Mouse (Mus musculus) kidney, postnatal 0 days (tissue): ENCODE measurements around the gene Odf4. TPM values are rescaled to one million over a fixed set of nuclear protein-coding genes. Genes with fewer than 3 reads are reported as not detected.

ENCODE experiments used
- ATAC-seq: fragments of 200-750 bp; cut with Nextera tagmentation; replicated peaks from 2 replicates; pipeline ENCODE4 v1.8.0; 2017; ENCODE audit warnings: low read depth, moderate number of reproducible peaks, moderate TSS enrichment, moderate library complexity; ENCODE audit not compliant: low FRiP score
- DNase-seq: peaks from one replicate; pipeline ENCODE4 v3.0.0-alpha.2; 2016; ENCODE audit warnings: low spot score
- H3K27ac ChIP-seq: fragments of 300-500 bp; sonication (generic); 2 replicates; pipeline ENCODE4 v1.5.1; 2014; ENCODE audit warnings: mild to moderate bottlenecking
- H3K27me3 ChIP-seq: fragments of 300-500 bp; sonication (generic); 2 replicates; pipeline ENCODE4 v1.6.1; 2014; ENCODE audit warnings: low read length, mixed read lengths; ENCODE audit not compliant: insufficient read depth
- H3K36me3 ChIP-seq: fragments of 300-500 bp; sonication (generic); 2 replicates; pipeline ENCODE4 v1.6.1; 2014; ENCODE audit warnings: low read length, mixed read lengths; ENCODE audit not compliant: insufficient read depth
- H3K4me1 ChIP-seq: fragments of 300-500 bp; sonication (generic); replicated peaks from 2 replicates; pipeline ENCODE4 v1.6.1; 2014; ENCODE audit warnings: antibody characterized with exemption, low read length, mixed read lengths; ENCODE audit not compliant: insufficient read depth
- H3K4me2 ChIP-seq: fragments of 300-500 bp; sonication (generic); 2 replicates; pipeline ENCODE4 v1.6.1; 2014; ENCODE audit warnings: mild to moderate bottlenecking, low read length, moderate library complexity, mixed read lengths
- H3K4me3 ChIP-seq: fragments of 300-500 bp; sonication (generic); replicated peaks from 2 replicates; pipeline ENCODE4 v1.5.1; 2014; ENCODE audit warnings: low read depth, low read length
- H3K9ac ChIP-seq: fragments of 300-500 bp; sonication (generic); 2 replicates; pipeline ENCODE4 v1.6.1; 2014; ENCODE audit warnings: low read depth, low read length
- H3K9me3 ChIP-seq: fragments of 300-500 bp; sonication (generic); replicated peaks from 2 replicates; pipeline ENCODE4 v1.6.1; 2016; ENCODE audit warnings: low read length, inconsistent platforms, mixed read lengths
- CTCF ChIP-seq: IDR thresholded peaks from 2 replicates; pipeline ENCODE4 v1.5.1; 2016; ENCODE audit warnings: antibody characterized with exemption, low read depth, mild to moderate bottlenecking, moderate library complexity
- WGBS: fragments of 180-500 bp; shearing (Covaris S2); extraction: QIAGEN DNeasy Blood & Tissue Kit; methylation state at CpG from one replicate; pipeline ENCODE4 v1.1.7; 2014; 5-methylcytosine and 5-hydroxymethylcytosine counted together
- polyA plus RNA-seq: library from polyadenylated mRNA; unstranded; fragments of >200 nt; fragmentation: Nextera tagmentation; extraction: Ambion mirVana; gene quantifications from 2 replicates; pipeline ENCODE4 v1.2.1, GENCODE M21; 2015

Odf4 gene
- polyA plus RNA-seq, 1 experiment from 2014 or later = 0.29 TPM

DNA sequence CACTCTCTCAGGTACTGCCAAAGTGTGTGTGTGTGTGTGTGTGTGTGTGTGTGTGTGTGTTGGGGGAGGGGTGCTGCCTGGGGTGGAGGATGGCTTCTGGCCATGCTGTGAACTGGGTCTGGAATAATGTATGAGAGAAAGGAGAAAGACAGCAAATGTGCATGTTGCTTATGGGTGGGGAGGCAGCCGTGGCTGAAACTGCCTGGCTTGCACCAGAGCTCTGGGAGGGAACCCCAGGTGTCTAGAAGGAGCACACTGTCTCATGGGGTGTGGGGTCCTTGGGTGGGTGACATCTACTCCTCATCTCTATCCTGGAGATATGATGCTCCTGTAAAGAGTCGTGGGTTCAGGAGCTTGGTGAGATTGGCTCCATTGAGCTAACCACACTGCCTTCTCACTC, 38.2 kb downstream of the Odf4 start:
- no peak overlapping the region for H3K4me3 ChIP-seq
- no peaks in the 10 kb centered on the region for H3K36me3 ChIP-seq
- no peak overlapping the region for H3K4me2 ChIP-seq
- TF ChIP-seq CTCF = no peak
- ATAC-seq (no peak), DNase-seq (no peak)
- H3K27ac ChIP-seq = no peak overlapping the region
- H3K9me3 ChIP-seq = no peaks in the 10 kb centered on the region
- H3K27me3 ChIP-seq = no peaks in the 10 kb centered on the region; the same call in 1 of the 2 replicates
- H3K9ac ChIP-seq = no peak overlapping the region
- WGBS = 60% methylated on average over 2 of the region's 2 CpGs
- no peaks in the 10 kb centered on the region for H3K4me1 ChIP-seq

- H3K4me3 ChIP-seq = no peak within 1 kb of the TSS
- no peak within 1 kb of the TSS for H3K4me2 ChIP-seq
- H3K9ac ChIP-seq = no peak within 1 kb of the TSS
- H3K9me3 ChIP-seq = no peaks in the 10 kb centered on the region
- H3K27ac ChIP-seq = no peak within 1 kb of the TSS
- H3K4me1 ChIP-seq = no peaks in the 10 kb centered on the region
- no peak for DNase-seq
- ATAC-seq = no peak
- WGBS = 30% methylated on average over 6 of the region's 6 CpGs
- no peak for TF ChIP-seq CTCF
- H3K36me3 ChIP-seq = no peaks in the 10 kb centered on the region
- H3K27me3 ChIP-seq = no peaks in the 10 kb centered on the region; the same call in 1 of the 2 replicates
Observed at GRCm38 (mm10) chr11:68888253-68888652, 38.6 kb downstream of the Odf4 start, which contains the start of gene Rnf222. Rnf222 (plus strand) TSS chr11:68888553.

- no peaks in the 10 kb centered on the region for H3K36me3 ChIP-seq
- no peak overlapping the region for H3K27ac ChIP-seq
- no peaks in the 10 kb centered on the region for H3K9me3 ChIP-seq
- no peak for DNase-seq
- 79% methylated on average over 5 of the region's 5 CpGs for WGBS
- H3K4me2 ChIP-seq = no peak overlapping the region
- H3K4me3 ChIP-seq = no peak overlapping the region
- no peak for ATAC-seq
- H3K4me1 ChIP-seq = no peaks in the 10 kb centered on the region
- no peaks in the 10 kb centered on the region; the same call in 1 of the 2 replicates for H3K27me3 ChIP-seq
- TF ChIP-seq CTCF = no peak
- H3K9ac ChIP-seq = no peak overlapping the region
Observed at GRCm38 (mm10) chr11:68886091-68886490, 40.8 kb downstream of the Odf4 start.

- ATAC-seq = no peak
- 79% methylated on average over 5 of the region's 5 CpGs for WGBS
- no peak for TF ChIP-seq CTCF
Observed at GRCm38 (mm10) chr11:68884368-68884767, 42.5 kb downstream of the Odf4 start.

DNA sequence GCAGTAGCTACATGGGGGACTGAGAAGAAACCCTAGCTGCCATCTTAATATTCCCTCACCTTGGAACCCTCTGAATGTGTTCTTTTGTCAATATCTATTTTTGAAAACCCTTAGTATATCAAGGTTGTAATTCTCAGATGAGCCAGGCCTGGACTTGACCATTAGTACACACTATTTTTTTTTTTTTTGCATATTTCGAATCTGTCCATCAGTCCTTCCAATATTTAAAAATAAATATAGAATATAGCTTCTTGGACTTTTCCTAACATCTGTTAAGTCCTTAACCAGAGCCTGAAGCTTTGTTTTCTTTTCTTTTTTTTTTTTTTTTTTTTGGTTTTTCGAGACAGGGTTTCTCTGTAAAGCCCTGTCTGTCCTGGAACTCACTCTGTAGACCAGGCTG, 43.0 kb downstream of the Odf4 start:
- DNase-seq (no peak), ATAC-seq (no peak)
- no peaks in the 10 kb centered on the region for H3K9me3 ChIP-seq
- H3K9ac ChIP-seq = no peak overlapping the region
- no peaks in the 10 kb centered on the region for H3K27me3 ChIP-seq
- H3K4me2 ChIP-seq = no peak overlapping the region
- TF ChIP-seq CTCF = no peak
- H3K27ac ChIP-seq = no peak overlapping the region
- no peaks in the 10 kb centered on the region for H3K4me1 ChIP-seq
- no peaks in the 10 kb centered on the region for H3K36me3 ChIP-seq
- 87% methylated on average over 2 of the region's 2 CpGs for WGBS
- H3K4me3 ChIP-seq = no peak overlapping the region

More at GRCm38 (mm10) chr11:68884368-68884767, 42.5 kb downstream of the Odf4 start:
- no peak for DNase-seq
- Histone ChIP-seq H3K27me3 (no peaks in the 10 kb centered on the region; the same call in 1 of the 2 replicates), H3K36me3 (no peaks in the 10 kb centered on the region), H3K27ac (no peak overlapping the region), H3K9ac (no peak overlapping the region), H3K4me2 (no peak overlapping the region), H3K9me3 (no peaks in the 10 kb centered on the region), H3K4me1 (no peaks in the 10 kb centered on the region), H3K4me3 (no peak overlapping the region)

- Histone ChIP-seq H3K4me3 (no peak overlapping the region), H3K9me3 (no peaks in the 10 kb centered on the region), H3K9ac (no peak overlapping the region), H3K27ac (no peak overlapping the region), H3K4me2 (no peak overlapping the region), H3K36me3 (no peaks in the 10 kb centered on the region), H3K4me1 (no peaks in the 10 kb centered on the region), H3K27me3 (no peaks in the 10 kb centered on the region)
- TF ChIP-seq CTCF = no peak
- ATAC-seq (no peak), DNase-seq (no peak)
- 23% methylated on average over 14 of the region's 14 CpGs for WGBS
Observed at GRCm38 (mm10) chr11:68882107-68882506, 44.8 kb downstream of the Odf4 start.

DNA sequence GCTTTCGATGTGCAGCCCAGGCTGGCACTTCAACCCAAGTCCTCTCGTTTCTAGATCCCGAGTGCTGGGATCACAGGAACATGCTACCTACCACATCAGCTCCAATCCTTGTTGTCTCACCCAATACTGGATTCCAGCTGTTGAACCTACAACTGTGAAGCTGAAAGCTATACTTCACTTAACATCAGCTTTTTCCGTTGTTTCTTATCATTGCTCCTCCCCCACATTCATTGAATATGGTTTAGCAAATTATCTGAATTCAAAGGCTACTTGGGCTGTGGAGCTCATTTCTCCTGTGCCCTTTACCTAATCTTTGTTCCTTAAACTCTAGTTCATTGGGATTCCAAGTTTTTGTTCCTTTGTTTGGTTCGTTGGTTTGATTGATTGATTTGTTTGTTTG, 48.1 kb downstream of the Odf4 start:
- ATAC-seq = no peak
- TF ChIP-seq CTCF = no peak

More for the DNA sequence above, 48.1 kb downstream of the Odf4 start:
- Histone ChIP-seq H3K4me2 (no peak overlapping the region), H3K27me3 (no peaks in the 10 kb centered on the region), H3K9me3 (no peaks in the 10 kb centered on the region), H3K4me1 (no peaks in the 10 kb centered on the region), H3K36me3 (no peaks in the 10 kb centered on the region), H3K9ac (no peak overlapping the region), H3K4me3 (no peak overlapping the region), H3K27ac (no peak overlapping the region)
- no peak for DNase-seq
- 85% methylated on average over 5 of the region's 5 CpGs for WGBS
